Mouse (Mus musculus) retina, embryonic 14.5 days (tissue): ENCODE measurements around the gene Spint1.

ENCODE experiments used
- DNase-seq: peaks from one replicate; pipeline ENCODE4 v3.0.0-alpha.2; 2015; ENCODE audit warnings: low spot score

Spint1 gene

DNA sequence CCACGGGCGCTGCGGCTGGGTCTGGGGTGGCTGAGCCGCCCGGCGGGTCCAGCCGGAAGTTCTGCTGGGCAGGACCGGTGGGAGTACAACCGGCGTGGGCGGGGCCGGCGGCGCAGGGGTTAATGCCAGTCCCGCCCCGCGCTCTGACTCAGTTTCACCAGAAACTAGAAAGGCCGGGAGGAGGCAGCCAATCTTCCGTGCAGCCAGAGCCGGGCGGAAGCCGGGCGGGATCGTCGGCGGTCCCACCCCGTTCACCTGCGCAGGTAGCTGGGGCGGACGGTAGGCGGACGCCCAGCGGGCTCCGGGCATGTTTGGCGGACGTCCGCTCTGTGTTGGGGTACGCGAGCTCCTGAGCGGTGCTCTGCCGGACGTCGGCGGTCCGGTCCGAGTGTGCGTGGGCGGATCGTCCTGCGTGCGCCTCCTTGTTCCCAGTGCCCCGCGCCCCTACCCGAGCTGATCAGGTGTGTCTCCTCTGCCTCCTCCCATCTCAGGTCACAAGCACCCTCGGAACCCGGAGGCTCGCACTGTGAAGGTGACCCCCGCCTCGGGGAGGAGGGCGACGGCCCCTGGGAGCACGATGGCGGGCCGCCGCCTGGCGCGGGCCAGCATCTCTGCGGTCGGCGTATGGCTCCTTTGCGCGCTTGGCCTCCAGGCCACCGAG, at the start of gene Spint1:
TSS of gene Spint1 (plus strand) at position 153 of the 661 bp plus-strand sequence.
- peak; percentile 32 for DNase-seq

- peak; percentile 89 for DNase-seq
Measured at GRCm38 (mm10) chr2:119189029-119189710, 48.0 kb upstream of the Spint1 start.

- no peak for DNase-seq
Measured at GRCm38 (mm10) chr2:119190969-119191368, 46.2 kb upstream of the Spint1 start.

DNA sequence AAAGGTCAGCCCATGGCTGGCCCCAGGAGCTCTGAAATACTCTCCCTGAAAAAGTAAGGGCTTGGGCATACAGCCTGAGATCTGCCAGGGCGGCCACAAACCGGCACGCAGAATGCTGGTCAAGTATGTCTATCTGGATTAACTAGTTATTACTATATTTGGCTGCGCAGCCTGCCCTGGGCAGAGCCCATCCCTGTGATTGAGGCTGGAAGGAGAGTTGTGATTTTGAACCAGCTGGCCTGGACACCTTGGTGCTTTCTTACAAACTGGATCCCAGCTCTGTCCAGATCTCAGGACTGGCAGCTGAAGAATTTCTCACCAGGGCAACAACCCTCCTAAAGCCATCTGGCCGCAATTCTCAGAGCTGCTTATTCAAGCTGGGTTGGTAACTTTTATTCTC, 43.0 kb upstream of the Spint1 start:
- DNase-seq, result no peak

- DNase-seq, result no peak
Measured at GRCm38 (mm10) chr2:119196316-119197108, 40.6 kb upstream of the Spint1 start.

GRCm38 (mm10) chr2:119197493-119197892, 39.7 kb upstream of the Spint1 start:
- DNase-seq, result no peak

DNA sequence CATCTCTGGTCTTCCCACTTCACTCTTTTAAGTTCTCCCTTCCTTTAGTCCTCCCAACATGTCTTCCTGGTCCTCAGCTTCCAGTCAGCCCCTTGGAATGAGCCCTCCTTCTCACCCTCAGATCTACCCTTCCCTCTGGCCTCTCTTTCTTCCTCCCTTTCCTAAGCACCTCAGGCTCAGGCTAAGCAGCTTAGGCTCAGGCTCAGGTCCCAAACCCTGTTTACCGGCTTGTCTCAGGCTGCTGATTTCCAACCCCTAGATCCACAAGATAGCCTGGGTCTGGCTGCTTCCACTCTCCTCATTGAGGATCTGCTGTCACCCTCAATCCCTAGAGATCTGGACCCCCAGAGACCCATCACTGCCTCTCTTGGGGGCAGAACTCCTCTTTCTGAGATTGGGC, 39.1 kb upstream of the Spint1 start:
- DNase-seq, result no peak

- DNase-seq, result no peak
Measured at GRCm38 (mm10) chr2:119198934-119199333, 38.2 kb upstream of the Spint1 start.

DNA sequence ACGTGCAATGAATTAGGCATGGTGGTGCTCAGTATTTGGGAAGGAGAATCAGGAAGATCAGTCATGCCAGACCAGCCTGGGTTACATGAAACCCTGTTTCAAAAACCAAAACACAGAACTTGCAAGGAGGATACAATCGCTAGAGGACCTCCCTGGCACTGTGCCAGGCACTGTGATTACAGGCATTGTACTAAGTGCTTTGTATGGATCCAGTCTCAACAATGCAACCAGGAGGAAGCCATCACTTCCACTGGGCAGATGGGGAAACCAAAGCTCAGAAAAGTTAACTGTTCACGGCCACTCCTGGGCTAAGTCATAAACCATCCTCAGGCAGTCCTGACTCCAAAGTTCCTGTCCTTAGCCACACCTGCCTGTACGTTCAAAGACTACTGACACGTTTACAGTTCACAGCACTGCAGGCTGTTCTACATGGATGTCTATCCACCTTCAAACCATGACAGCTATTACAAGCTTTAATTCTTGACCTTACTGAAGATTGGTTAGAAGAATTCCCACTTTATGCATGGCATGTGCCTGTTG, 34.2 kb upstream of the Spint1 start:
- DNase-seq, result no peak

DNA sequence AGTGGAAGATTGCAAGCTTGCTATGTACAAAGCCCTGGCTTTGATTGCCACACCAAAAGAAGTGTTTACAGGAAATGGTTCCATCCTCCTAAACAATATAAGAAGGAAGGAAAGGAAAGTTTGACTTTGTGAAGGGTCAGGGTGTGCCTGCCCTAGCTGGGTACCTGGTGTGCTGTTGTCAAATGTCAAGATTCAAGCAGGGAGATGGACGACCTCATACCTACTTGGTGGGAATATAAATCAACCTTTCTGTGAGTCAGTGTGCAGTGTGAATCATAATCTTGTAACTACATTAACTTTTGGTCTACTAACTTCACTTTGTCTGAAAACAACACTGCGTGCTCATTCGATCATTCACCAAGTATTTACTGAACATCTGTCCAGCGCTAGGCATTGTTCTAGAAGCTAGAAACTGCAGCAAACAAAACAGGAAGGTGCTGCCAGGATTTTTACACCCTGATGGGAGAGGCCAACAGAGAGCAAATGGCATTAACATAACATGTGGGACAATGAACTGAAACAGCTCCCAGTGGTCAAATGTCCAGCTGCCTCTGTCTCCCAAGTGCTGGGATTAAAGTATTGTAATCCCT, 33.2 kb upstream of the Spint1 start:
- DNase-seq, result no peak

DNA sequence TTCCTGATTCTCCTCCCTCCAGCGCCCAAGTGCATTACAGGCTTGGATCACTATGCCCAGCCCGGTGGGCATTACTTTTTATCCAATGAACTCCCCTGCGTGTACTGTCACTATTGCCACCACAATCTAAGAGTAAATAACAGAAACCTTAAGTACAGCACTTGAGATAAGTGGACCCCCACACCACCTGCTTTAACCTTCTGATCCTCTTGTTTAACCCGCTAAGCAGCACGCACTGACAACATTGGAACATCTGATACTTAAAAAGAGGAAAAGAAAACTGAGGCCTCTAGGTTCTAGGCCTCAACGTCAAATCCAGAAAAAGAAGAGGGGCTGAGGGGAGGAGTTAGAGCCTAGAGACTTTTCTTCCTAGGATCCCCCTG, 29.2 kb upstream of the Spint1 start:
- no peak for DNase-seq

DNA sequence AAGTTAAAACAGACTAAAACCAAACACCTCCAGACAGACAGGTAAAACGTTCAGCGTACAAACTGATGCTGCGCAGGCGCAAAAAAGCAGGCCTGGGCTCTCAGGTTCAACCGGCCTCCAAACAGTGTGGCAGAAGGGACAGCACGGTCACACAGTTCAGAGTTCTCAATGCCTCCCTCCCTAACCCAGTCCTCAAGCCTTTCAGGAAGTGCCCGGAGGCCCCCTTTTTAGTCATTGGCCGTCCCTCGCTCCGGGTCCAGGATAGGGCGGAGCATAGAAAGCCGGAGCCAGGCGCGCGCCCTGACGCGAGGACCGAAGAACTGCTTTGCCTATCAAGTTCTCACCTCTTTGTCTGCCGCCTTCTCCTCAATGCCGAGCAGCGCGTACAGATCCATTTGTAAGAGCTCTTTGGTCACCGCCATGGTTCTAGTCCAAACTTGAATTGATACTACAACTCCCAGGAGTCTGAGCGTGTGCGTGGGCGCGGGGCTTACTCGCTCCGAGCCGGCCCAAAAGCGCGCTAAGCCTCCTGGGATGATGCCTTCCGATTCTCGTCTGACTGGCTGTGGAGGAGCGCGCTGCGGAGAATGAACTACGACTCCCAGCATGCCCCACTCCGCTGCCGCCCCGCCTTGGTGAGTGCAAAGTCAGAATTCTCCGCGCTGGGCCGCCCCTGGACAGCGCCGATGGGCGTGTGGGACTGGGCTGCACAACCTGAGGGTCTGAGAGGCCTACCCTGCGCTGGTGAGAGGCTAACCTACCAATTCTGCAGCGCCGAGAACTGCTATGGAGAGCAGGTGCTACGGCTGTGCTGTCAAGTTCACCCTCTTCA, 28.6 kb upstream of the Spint1 start, which contains the start of the genes Zfyve19 and Dnajc17:
TSS of gene Zfyve19 (plus strand) at position 274 of the 832 bp plus-strand sequence.
TSS of gene Dnajc17 (minus strand) at position 452 of the 832 bp plus-strand sequence.
- DNase-seq, result peak; percentile 98

DNA sequence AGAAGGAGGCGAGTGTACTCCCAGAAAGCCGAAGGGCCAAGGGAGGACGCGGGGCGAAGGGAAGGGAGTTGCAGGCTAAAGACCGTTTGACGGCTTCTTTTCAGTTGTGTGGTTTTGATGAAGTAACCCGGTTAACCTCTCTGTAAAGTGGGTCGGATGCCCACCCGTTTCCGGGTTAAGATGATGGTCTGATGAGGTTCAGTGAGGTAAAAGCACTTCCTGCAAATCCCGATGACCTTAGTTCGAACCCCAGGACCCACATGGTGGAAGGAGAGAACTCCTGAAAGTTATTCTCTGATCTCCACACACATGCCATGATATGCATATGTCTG, 28.0 kb upstream of the Spint1 start:
- no peak for DNase-seq

DNA sequence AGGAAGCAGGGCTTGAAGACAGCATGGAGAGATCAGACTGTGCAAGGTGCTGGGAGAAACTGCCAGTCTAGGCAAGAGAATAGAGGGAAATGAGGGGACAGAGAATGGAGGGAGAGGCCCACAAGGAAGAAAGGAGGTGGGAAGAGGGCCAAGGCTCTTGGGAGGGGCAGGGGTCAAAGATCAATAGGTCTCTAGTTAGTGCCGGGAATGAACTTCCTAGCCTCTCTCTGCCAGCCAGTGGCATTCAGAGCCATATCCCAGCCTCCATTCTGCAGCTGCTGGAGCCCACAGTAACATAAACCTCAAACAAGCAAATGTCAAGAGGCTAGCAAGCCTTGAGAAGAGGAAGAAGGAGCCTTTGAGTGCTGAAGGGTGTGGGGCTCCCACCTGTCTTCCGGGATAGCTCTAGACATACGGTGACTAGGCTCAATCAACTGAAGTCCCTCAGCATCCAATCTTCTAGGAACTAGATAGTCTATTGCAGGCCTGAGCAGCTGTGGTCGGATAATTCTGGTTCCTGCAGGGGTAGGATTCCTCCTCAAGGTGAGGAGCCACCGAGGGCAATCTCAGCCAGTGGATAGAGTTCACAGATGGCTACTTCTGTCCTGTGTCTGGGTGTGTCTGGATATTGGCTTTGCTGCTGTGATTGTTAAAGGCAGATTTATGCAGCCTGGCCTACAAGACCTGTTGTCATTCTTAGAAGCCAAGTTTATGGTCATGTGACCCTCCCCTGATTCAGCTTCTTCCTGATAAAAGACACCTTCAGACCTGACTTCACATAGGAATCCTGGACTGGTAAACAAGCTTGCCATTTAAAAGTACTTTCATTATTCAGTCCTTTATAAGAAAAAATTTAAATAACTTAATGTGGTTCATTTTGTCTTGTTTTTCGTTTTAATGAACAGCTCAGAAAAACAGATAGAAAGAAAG, 7.1 kb upstream of the Spint1 start, which contains the start of gene Ppp1r14d:
TSS of gene Ppp1r14d (minus strand) at position 132 of the 930 bp plus-strand sequence.
- DNase-seq, result no peak

DNA sequence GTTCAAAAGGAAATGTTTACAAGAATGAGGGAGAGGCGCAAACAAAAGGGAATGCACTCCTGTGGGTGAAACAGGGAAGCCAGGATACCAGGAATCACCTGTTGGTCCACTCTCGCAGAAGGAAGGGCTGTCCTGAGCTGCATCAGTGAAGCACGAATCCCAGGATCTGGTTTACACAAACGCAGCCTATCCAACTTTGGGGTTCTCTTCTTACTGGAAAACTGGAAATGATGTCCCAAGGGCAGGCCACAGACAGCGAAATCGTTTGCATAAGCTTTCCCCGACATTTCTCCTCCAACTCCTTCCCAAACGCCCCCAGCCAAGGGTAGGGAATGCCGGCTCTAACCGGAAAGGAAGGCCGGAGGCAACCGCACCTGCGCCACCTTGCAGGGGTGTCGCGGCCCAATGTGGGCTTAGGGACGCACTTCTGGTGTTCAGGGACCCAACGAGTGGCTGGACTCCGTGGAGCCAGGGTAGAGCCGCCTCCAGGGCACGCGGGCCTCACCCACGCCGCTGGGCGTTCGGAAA, 416 bp upstream of the Spint1 start:
- no peak for DNase-seq

- no peak for DNase-seq
Measured at GRCm38 (mm10) chr2:119237871-119238220, 684 bp downstream of the Spint1 start.

DNA sequence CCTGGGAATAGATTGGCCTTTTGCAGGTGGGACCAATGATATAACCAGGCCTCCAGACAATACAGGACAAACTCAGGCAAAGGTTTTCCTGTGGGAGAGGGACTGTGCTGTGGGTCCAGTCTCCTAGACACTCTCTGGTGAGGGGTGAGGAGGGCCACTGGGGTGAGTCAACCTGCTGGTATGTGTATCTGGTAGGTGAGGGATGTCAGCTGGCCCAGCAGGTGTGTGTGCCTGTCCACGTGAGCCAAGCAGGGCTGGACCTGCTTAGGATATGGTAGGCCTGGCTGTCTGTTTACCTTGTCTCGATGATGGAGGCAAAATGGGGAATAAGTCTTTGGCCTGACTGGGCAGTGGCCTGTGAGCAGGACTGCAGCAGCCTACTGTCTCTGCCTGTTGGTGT, 1.5 kb downstream of the Spint1 start:
- DNase-seq, result no peak

DNA sequence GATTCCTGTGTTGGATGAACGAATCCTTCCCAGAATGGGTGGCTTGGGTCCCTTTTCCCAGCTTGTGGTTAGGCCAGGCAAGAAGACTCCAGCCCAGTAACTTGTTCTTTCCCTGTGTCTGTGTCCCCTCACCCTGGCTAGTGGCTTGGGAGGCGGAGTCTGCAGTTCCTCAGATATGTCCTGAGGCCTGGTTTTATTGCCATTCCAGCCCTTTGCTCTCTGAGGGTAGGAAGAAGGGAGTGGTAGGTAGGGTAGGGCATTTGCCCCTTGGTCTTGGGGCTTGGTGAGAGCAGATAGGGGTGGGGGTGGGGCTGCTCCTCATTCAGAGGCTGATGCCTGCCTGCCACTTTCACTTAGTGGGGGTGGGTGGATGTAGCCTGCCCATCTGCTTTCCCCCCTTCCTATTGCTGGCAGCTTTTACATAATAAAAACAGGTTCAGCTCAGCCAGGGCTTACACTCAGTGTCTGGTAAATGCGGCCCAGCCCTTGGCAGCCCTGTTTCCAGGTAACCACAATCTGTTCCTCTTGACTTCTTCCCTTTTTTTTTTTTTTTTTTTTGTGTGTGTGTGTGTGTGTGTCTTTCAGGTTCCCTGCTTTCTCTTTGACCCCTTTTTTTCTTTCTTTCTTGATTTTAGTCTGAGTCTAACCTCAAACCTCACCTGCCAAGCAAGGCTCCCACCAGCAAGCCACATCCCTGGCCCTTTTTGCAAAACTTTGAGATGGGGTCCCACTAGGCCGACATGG, 3.1 kb downstream of the Spint1 start:
- no peak for DNase-seq

- DNase-seq, result no peak
Measured at GRCm38 (mm10) chr2:119240819-119241186, 3.6 kb downstream of the Spint1 start.
